Mouse (Mus musculus) heart, adult 2 months (tissue): Measurements from ENCODE around the gene Rabac1.

ENCODE experiments used
- CTCF ChIP-seq: fragments of 200-600 bp; IDR thresholded peaks from 2 replicates; pipeline ENCODE4 v1.8.1; 2022; ENCODE audit warnings: antibody characterized with exemption, mild to moderate bottlenecking, moderate library complexity
- EP300 ChIP-seq: fragments of 200-500 bp; IDR thresholded peaks from 2 replicates; pipeline ENCODE4 v1.6.1; 2011; ENCODE audit warnings: low read depth, low read length, control low read depth; ENCODE audit not compliant: insufficient read depth
- POLR2A ChIP-seq: fragments of 200-500 bp; IDR thresholded peaks from 2 replicates; pipeline ENCODE4 v1.6.1; 2011; ENCODE audit warnings: mild to moderate bottlenecking, low read depth, low read length, control low read depth; ENCODE audit not compliant: insufficient read depth

- TF ChIP-seq CTCF (no peak), POLR2A (no peak), EP300 (no peak)
These were observed 35.2 kb upstream of the Rabac1 start for GRCm38 (mm10) chr7:25007609-25008374.
